Mouse (Mus musculus): ENCODE results near the gene Syt12. TPM values are rescaled to one million over a fixed set of nuclear protein-coding genes. Genes with fewer than 3 reads are reported as not detected.

The Syt12 gene
- total RNA-seq, 2 experiments from 2014 or later, result 4.4 to 5.3 TPM

- DNase-seq, result peak; percentile 80
- intact Hi-C loops (cut with DNase I), result no loop called here
These were observed 56.9 kb downstream of the Syt12 start for GRCm38 (mm10) chr19:4420153-4420910.

- DNase-seq, result no peak
- intact Hi-C loops (cut with DNase I), result no loop called here
These were observed 57.5 kb downstream of the Syt12 start for GRCm38 (mm10) chr19:4419711-4420110.

- intact Hi-C loops (cut with DNase I), result no loop called here
- no peak for DNase-seq
These were observed 59.5 kb downstream of the Syt12 start for GRCm38 (mm10) chr19:4417713-4418112.

GRCm38 (mm10) chr19:4417183-4417582, 60.1 kb downstream of the Syt12 start:
- peak; percentile 74 for DNase-seq
- intact Hi-C loops (cut with DNase I), result no loop called here

- no peak for DNase-seq
- intact Hi-C loops (cut with DNase I), result no loop called here
These were observed 62.6 kb downstream of the Syt12 start for GRCm38 (mm10) chr19:4414631-4415030.

DNA sequence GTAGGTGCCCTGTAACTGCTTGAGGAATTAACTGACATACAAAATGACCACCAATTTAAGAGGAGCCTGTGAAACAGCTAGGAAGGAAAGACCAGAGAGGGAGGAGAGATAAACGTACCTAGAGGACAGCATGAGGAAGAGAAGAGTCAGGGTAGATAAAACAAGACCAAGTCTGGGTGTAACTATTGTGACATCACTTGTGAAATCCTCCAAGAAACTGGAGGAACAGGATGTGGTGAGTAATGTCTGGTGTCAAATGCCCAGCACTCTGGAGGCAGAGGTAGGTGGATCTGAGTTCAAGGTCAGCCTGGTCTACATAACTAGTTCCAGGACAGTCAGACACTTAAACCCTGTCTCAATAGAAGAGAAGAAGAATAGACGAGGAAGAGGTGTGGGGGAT, 68.2 kb downstream of the Syt12 start:
- DNase-seq, result no peak
- intact Hi-C loops (cut with DNase I), result no loop called here

DNA sequence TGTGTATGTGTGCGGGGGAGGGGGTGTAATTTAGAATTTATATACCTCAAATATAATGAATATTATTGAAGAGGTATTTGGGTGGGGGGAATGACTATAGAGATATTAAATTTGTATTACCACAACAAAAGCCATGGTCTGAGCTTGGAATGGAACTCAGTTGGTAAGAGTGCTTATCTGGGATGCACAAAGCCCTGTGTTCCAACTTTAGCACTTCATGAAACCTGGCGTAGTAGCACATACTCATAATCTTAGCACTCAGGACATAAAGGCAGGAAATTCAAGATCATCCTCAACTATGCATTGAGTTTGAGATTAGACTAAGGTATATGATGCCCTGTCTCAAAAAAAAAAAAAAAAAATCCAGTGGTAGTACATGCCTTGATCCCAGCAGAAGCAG, 72.4 kb downstream of the Syt12 start:
- intact Hi-C loops (cut with DNase I), result no loop called here

DNA sequence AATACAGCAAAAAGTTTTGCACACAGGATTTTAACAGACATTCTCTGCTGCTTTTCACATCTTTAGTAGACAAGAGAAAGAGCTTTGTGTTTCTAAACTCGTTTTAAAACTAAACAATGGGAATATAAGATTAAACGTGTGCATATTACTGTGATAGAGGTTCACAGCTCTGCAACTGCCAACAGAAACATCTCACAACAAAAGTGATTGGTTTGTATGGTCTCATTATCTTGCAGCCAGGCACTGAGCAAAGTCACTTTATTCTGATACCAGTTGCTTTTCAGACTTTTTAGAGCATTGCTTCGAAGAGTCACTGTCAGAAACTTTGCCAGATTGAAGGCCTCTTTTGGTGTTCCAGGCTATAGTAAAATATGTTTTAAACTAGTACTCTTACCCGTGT, 78.3 kb downstream of the Syt12 start:
- DNase-seq, result no peak
- intact Hi-C loops (cut with DNase I), result no loop called here

More for the DNA sequence above, 72.4 kb downstream of the Syt12 start:
- DNase-seq, result no peak

- intact Hi-C loops (cut with DNase I), result no loop called here
- no peak for DNase-seq
These were observed 78.7 kb downstream of the Syt12 start for GRCm38 (mm10) chr19:4398630-4398948.

DNA sequence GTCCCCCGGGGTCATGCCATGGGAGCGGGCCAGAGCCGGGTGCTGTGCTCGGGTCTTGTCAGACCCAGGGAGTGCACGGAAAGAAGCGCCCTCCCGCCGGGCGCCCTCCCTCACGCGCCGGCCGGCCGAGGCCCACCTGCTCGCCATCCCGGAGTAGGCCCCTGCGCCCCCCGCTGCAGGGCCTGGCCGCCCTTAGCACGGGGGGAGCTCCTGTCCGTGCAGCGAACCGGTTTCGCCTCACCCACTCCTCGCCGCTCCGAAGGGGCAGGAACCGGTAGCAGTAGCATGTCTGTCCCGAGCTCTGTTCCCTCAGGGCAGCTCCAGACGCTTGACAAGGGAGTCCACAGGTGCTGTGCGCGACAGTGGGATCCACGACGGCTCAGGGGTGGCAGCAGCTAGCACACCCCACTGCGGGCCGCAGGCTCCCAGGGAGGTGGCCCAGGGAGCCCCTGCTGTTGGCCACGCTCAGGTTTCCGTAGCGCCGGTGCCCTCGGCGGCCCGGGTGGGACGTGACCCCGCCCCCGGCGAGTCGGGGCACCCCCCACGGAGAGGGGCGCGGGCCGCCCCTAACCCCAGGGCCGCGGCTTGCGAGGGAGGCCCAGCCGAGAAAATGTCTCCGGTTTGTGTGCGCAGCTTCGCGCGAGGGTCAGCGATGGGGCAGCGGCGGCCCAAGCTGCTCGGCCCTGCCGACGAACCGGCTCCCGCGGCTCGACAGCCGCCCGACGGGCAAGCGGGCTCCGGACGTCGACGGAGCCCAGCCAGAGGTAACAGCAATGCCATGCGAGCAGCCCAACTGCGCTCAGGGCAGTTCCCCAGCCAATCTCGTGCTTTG, 79.2 kb downstream of the Syt12 start, which contains the start of gene Kdm2a:
Kdm2a (minus strand) TSS at position 488 of the 832 bp plus-strand sequence.
- DNase-seq, result peak; percentile 19
- intact Hi-C loops (cut with DNase I), result no loop called here

DNA sequence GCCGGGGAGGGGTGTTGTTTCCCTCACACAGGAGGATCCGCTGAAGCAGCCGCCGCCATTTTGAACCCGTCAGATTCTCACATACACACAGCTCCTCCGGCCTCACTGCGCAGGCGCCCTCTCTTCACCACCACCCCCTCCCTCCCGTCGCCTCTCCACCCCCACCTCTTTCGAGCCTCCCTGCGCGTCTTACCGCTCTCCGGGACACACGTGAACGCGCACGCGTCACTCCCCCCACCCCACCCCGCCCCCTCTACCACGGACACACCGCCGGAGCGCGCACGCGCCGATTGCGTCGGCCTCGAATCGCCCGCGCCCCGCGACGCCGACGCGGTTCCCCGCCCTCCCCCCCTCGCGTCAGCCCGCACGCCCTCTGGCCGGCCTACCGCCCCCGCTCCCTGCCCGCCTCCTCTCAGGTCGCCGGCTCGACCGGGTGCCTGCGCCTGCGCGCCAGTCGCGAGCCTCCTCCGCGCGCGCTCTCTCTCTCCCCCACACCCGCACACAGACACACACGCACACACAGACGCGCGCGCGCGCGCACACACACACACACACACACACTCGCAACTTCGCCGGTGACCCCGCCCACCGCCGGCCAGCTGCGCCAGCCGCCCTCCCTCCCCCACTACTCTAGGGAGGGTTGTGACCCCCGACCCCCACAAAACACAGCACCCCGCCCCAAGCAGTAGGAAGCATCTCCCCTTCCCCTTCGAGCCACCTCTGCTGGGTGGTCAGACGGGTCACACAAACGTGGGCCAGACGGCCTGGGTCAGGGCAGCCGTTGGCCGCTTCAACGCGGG, 80.0 kb downstream of the Syt12 start:
- intact Hi-C loops (cut with DNase I), result no loop called here

DNA sequence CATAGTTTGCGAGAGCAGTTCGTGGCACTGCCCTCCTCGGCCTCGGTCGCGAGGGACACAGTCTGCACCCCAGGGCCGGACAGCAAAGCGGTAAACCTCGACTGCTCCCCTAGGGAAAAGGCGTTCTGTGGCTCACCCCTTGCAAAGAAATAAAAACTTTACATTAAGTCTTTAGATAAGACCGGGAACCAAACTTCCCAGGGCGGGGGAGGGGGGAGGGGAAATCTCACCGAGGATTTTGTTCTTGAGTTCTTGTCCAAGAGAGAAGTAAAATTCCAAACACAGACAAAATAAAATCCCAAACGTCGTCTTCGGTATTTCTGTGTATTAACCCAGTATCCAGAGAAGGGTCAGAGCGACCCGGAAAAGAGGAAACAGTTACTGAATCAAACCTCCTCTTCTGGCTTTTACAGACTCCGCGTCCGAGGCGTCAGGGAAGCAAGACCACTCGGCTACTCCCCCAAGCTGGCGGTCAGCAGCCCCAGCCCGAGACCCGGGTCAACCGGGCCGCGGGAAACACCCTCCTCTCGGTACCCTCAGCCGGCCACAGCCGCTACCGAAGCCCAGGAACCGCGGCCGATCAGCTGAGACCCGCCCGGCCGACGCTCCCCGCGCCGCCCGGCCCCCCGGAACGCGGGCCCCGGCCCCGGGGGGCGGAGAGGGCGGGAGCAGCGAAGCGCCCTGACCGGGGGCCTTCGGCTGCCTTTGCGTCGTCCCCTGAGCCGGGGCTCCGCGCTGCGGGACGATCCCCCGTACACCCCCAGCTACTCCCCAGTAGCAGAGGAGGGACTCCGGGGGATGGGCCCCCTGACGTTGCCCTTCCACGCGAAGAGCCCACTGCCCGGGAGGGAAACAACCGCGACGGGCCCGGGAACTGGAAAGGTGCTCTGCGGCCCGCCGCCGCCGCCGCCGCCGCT, 80.9 kb downstream of the Syt12 start:
- DNase-seq, result peak; percentile 32
- intact Hi-C loops (cut with DNase I), result no loop called here

More for the DNA sequence above, 80.0 kb downstream of the Syt12 start:
- peak; percentile 99 for DNase-seq

Other genes with a start within 250 kb of the Syt12 start
- 10 to 100 TPM; 11.3 to 11.9 TPM for gene Pold4, start 245.5 kb downstream of the Syt12 start, total RNA-seq (2021)
- gene Ssh3, start 208.3 kb downstream of the Syt12 start, total RNA-seq (2021), result 10 to 100 TPM; 71.0 to 74.6 TPM
- 10 to 100 TPM; 98.4 to 99.3 TPM for gene Ankrd13d, start 194.3 kb downstream of the Syt12 start, total RNA-seq (2021)
- 100 to 1,000 TPM; 143 to 167 TPM for gene Grk2, start 171.2 kb downstream of the Syt12 start, total RNA-seq (2021)
- 10 to 100 TPM; 71.2 to 80.9 TPM for gene Kdm2a, start 79.2 kb downstream of the Syt12 start, total RNA-seq (2021)
- gene Rhod, start 38.0 kb downstream of the Syt12 start, total RNA-seq (2021), result 1 to 10 TPM; 1.1 to 2.0 TPM
- not detected for gene 2010003K11Rik, start 21.1 kb upstream of the Syt12 start, total RNA-seq (2021)
- gene Pcx, start 33.0 kb upstream of the Syt12 start, total RNA-seq (2021), result 10 to 100 TPM; 42.6 to 44.2 TPM
- gene Lrfn4, start 138.2 kb upstream of the Syt12 start, total RNA-seq (2021), result 10 to 100 TPM; 85.3 to 88.6 TPM
- gene Rce1, start 148.2 kb upstream of the Syt12 start, total RNA-seq (2021), result 10 to 100 TPM; 26.4 to 27.5 TPM
- gene Gm960, start 221.2 kb upstream of the Syt12 start, total RNA-seq (2021), result 1 to 10 TPM; 3.7 to 4.5 TPM
- 100 to 1,000 TPM; 319 to 320 TPM for gene Sptbn2, start 233.7 kb upstream of the Syt12 start, total RNA-seq (2021)